Mouse (Mus musculus) liver, postnatal 0 days (tissue): ENCODE data around the gene Rnf39.

Source experiments
- CTCF ChIP-seq: sonication (generic); IDR thresholded peaks from 2 replicates; pipeline ENCODE4 v1.5.1; 2016; ENCODE audit warnings: antibody characterized with exemption, low read depth
- EP300 ChIP-seq: IDR thresholded peaks from 2 replicates; pipeline ENCODE4 v1.6.1; 2016; ENCODE audit warnings: antibody characterized with exemption, low read depth, mild to moderate bottlenecking

DNA sequence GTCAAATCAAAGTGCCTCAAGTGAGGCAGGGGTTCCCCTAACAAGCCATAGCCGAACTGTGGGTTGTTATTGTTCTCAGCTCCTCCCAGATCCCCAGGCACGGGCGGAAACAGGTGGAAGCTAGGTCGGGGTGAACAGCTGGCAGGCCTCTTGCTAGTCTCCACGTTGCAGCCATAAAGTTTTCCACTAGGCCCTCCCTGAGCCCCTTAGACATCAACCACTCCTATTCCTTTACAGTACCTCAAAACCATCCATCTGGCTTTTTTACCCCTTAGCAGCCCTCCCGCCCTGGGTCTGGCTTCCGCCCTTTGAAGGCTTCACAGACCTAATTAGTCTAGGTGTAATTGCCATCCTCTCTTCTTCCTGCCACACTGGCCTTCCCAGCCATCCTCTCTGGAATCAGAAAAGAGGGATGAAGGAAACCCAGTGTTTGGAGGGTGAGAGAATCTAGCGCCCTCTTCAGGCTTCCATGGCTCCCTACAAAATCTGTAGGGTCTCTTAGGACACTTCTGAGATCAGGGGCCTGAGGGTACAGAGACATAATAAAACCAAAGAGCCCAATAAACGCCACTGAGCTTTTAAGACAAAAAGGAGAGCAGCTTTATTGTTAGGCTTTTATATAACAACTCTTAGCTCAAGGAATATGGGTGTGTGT lies 1.5 kb downstream of the Rnf39 start:
- TF ChIP-seq CTCF (0 out of 2 replicates have a peak, but pooled peaks have one; percentile 7), EP300 (no peak)
